Mouse (Mus musculus): ENCODE results near the gene Acot10. TPM values are rescaled to one million over a fixed set of nuclear protein-coding genes. Genes with fewer than 3 reads are reported as not detected.
"Not testable (repeated sequence)": the region's sequence is repeated elsewhere in the genome, so short reads cannot be mapped to it uniquely, and the experiment has no call there.

Gene Acot10
- 0.16 and 0.21 TPM in 2 replicates for polyA plus RNA-seq (2015; fragmentation: Nextera tagmentation; extraction: Ambion mirVana)

- Histone ChIP-seq H3K9ac (no peak within 1 kb of the TSS), H3K36me3 (ENCODE audit: poor library complexity, severe bottlenecking) (no peaks in the 10 kb centered on the region), H3K27ac (no peak within 1 kb of the TSS), H3K4me2 (no peak within 1 kb of the TSS), H3K4me3 (no peak within 1 kb of the TSS), H3K9me3 (replicated peaks) (no peaks in the 10 kb centered on the region), H3K4me1 (no peaks in the 10 kb centered on the region), H3K27me3 (no peaks in the 10 kb centered on the region)
- no peak for ATAC-seq
- 90% methylated on average over 10 of the region's 10 CpGs for WGBS
These were observed at the start of gene Acot10 for GRCm38 (mm10) chr15:20666650-20667049. Acot10 (minus strand) TSS chr15:20666750.

GRCm38 (mm10) chr15:20711859-20712258 lies 45.3 kb upstream of the Acot10 start:
- no peak overlapping the region for H3K9ac ChIP-seq
- H3K4me3 ChIP-seq: no peak overlapping the region
- no peaks in the 10 kb centered on the region for H3K4me1 ChIP-seq
- 88% methylated on average over 4 of the region's 4 CpGs for WGBS
- H3K27ac ChIP-seq: no peak overlapping the region
- H3K36me3 ChIP-seq (ENCODE audit: poor library complexity, severe bottlenecking): no peaks in the 10 kb centered on the region
- no peaks in the 10 kb centered on the region for H3K27me3 ChIP-seq
- no peaks in the 10 kb centered on the region for H3K9me3 ChIP-seq (replicated peaks)
- H3K4me2 ChIP-seq: no peak overlapping the region
- ATAC-seq: no peak

GRCm38 (mm10) chr15:20696229-20696628 lies 29.7 kb upstream of the Acot10 start:
- H3K4me2 ChIP-seq: no peak overlapping the region
- no peak for ATAC-seq
- H3K4me3 ChIP-seq: no peak overlapping the region
- H3K27me3 ChIP-seq: no peaks in the 10 kb centered on the region
- H3K9me3 ChIP-seq (replicated peaks): no peaks in the 10 kb centered on the region
- WGBS: 89% methylated on average over 5 of the region's 5 CpGs
- H3K27ac ChIP-seq: no peak overlapping the region
- H3K4me1 ChIP-seq: no peaks in the 10 kb centered on the region
- H3K9ac ChIP-seq: no peak overlapping the region
- H3K36me3 ChIP-seq (ENCODE audit: poor library complexity, severe bottlenecking): no peaks in the 10 kb centered on the region

DNA sequence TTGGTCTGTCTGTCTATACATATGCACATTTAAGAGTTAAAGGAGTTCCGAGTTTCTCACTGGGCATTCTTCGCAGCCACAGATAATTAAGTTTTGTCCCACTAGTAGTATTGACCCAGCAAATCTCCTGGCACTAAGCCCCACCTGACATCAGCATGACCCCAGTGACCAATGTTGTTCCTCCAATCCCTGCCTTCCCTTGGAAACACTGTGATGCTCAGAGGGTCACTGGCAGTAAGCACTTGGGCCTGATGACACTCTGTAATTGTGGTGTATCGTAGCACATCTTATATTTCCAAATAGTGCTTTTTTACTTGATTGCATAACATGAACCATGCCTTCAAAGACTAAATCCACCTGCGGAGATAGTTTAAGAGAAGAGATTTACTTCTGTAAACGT lies 17.6 kb upstream of the Acot10 start:
- no peaks in the 10 kb centered on the region for H3K36me3 ChIP-seq (ENCODE audit: poor library complexity, severe bottlenecking)
- H3K4me2 ChIP-seq: no peak overlapping the region
- H3K4me3 ChIP-seq: no peak overlapping the region
- no peak for ATAC-seq
- no peaks in the 10 kb centered on the region for H3K27me3 ChIP-seq
- no peaks in the 10 kb centered on the region for H3K9me3 ChIP-seq (replicated peaks)
- H3K4me1 ChIP-seq: no peaks in the 10 kb centered on the region
- no peak overlapping the region for H3K27ac ChIP-seq
- 55% methylated on average over 5 of the region's 5 CpGs for WGBS
- H3K9ac ChIP-seq: no peak overlapping the region

- no peak for ATAC-seq
- no peak overlapping the region for H3K4me2 ChIP-seq
- no peak overlapping the region for H3K27ac ChIP-seq
- WGBS: 77% methylated on average over 2 of the region's 2 CpGs
- H3K27me3 ChIP-seq: no peaks in the 10 kb centered on the region
- H3K9me3 ChIP-seq (replicated peaks): no peaks in the 10 kb centered on the region
- no peaks in the 10 kb centered on the region for H3K4me1 ChIP-seq
- H3K9ac ChIP-seq: no peak overlapping the region
- no peak overlapping the region for H3K4me3 ChIP-seq
- no peaks in the 10 kb centered on the region for H3K36me3 ChIP-seq (ENCODE audit: poor library complexity, severe bottlenecking)
These were observed 16.2 kb upstream of the Acot10 start for GRCm38 (mm10) chr15:20682719-20683118.

DNA sequence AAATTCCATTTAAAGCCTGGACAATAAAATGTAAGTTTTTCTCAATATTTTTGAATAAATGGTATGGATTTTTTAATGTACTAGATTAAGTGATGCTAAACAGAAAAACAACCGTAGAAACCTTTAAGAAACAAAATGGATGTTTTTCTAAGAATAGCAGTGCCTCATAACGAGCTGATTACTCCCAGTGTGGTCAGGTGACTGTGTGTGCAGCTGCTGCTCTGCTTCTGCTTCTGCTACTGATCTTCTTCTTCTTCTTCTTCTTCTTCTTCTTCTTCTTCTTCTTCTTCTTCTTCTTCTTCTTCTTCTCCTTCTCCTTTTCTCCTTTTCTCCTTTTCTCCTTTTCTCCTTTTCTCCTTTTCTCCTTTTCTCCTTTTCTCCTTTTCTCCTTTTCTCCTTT lies 3.0 kb upstream of the Acot10 start:
- ATAC-seq; H3K27me3 ChIP-seq; H3K4me3 ChIP-seq; H3K9ac ChIP-seq; H3K27ac ChIP-seq; H3K36me3 ChIP-seq (ENCODE audit: poor library complexity, severe bottlenecking); H3K4me1 ChIP-seq; H3K4me2 ChIP-seq; H3K9me3 ChIP-seq (replicated peaks): not testable (repeated sequence)
- 54% methylated on average over 2 of the region's 2 CpGs for WGBS

DNA sequence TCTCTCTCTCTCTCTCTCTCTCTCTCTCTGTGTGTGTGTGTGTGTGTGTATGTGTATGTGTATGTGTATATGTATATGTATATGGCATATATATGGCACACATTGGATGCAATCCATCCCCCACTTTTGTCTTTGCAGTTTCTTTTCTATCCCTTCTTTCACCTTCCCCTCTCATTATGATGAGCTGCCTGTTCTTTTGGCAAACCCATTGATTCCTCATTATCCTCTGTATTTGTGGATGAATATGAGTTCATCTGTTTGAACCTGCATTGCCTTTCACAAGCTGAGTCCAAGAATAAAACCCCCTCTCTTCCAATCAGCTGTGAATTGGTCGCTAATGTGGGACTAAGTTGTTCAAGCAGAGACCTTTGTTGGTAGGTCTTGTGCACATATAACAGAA lies 1.4 kb upstream of the Acot10 start:
- Histone ChIP-seq H3K27ac (no peak overlapping the region), H3K27me3 (no peaks in the 10 kb centered on the region), H3K4me3 (no peak overlapping the region), H3K9ac (no peak overlapping the region), H3K4me1 (no peaks in the 10 kb centered on the region), H3K36me3 (ENCODE audit: poor library complexity, severe bottlenecking) (no peaks in the 10 kb centered on the region), H3K9me3 (replicated peaks) (no peaks in the 10 kb centered on the region), H3K4me2 (no peak overlapping the region)
- WGBS: 48% methylated on average over 1 of the region's 1 CpGs
- peak; percentile 16; the same call in 1 of the 2 replicates for ATAC-seq

DNA sequence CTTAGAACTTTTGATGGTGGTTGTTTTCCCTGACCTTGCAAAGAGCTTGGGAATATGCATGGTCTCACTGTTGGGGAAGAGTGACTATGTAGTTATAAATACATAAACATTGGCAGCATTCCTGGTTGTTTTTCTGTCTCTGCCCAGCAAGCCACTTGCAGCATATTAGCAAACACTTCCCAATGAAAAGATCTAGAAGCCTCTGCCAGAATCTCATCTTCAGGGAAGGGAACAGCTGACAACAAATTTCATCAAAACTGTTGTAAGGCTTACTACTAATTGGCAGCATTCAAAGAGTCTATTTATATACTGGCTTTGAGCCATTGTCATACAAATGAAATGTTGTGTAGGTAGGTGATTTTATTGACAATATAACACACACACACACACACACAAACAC lies 800 bp upstream of the Acot10 start:
- Histone ChIP-seq H3K4me3 (no peak overlapping the region), H3K27ac (no peak overlapping the region), H3K4me1 (no peaks in the 10 kb centered on the region), H3K9ac (no peak overlapping the region), H3K9me3 (replicated peaks) (no peaks in the 10 kb centered on the region), H3K4me2 (no peak overlapping the region), H3K36me3 (ENCODE audit: poor library complexity, severe bottlenecking) (no peaks in the 10 kb centered on the region), H3K27me3 (no peaks in the 10 kb centered on the region)
- peak; percentile 61 for ATAC-seq

- H3K9ac ChIP-seq: no peak overlapping the region
- ATAC-seq: no peak
- WGBS: 71% methylated on average over 2 of the region's 2 CpGs
These were observed 6.3 kb downstream of the Acot10 start for GRCm38 (mm10) chr15:20660221-20660620.

DNA sequence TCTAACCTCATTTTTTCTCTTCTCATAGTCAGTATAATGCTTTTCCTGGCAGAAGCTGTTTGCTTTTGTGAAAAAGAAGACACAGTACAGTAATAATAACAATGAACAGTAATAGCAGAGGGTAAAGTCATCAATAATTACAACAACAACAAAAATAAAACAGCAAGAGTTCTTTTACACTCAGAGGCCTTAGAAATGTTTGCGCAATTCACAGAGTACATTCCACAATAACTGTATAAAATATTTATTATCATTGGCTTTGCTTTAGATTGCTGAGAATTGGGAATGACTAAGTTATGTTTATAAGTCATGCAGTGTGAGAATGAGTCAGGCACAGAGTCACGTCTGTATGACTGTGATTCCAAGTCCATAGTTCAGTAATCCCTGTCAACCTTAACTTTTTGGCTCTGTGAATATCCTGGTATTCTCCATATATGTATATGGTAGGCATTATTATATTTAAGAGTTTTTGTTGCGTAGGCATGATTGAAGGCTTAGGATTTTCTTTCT lies 23.6 kb downstream of the Acot10 start:
- no peak for ATAC-seq
- Histone ChIP-seq H3K27ac (no peak overlapping the region), H3K4me1 (no peaks in the 10 kb centered on the region), H3K9ac (no peak overlapping the region), H3K4me2 (no peak overlapping the region), H3K27me3 (no peaks in the 10 kb centered on the region), H3K9me3 (replicated peaks) (no peaks in the 10 kb centered on the region), H3K36me3 (ENCODE audit: poor library complexity, severe bottlenecking) (no peaks in the 10 kb centered on the region), H3K4me3 (no peak overlapping the region)
- WGBS: 90% methylated on average over 3 of the region's 3 CpGs

More at GRCm38 (mm10) chr15:20660221-20660620, 6.3 kb downstream of the Acot10 start:
- Histone ChIP-seq H3K27ac (no peak overlapping the region), H3K36me3 (ENCODE audit: poor library complexity, severe bottlenecking) (no peaks in the 10 kb centered on the region), H3K4me2 (no peak overlapping the region), H3K4me1 (no peaks in the 10 kb centered on the region), H3K27me3 (no peaks in the 10 kb centered on the region), H3K9me3 (replicated peaks) (no peaks in the 10 kb centered on the region), H3K4me3 (no peak overlapping the region)

GRCm38 (mm10) chr15:20639155-20639554 lies 27.4 kb downstream of the Acot10 start:
- no peak overlapping the region for H3K4me3 ChIP-seq
- 76% methylated on average over 2 of the region's 2 CpGs for WGBS
- no peak overlapping the region for H3K4me2 ChIP-seq
- H3K27me3 ChIP-seq: no peaks in the 10 kb centered on the region
- no peak overlapping the region for H3K27ac ChIP-seq
- H3K36me3 ChIP-seq (ENCODE audit: poor library complexity, severe bottlenecking): no peaks in the 10 kb centered on the region
- H3K4me1 ChIP-seq: no peaks in the 10 kb centered on the region
- no peak overlapping the region for H3K9ac ChIP-seq
- no peaks in the 10 kb centered on the region for H3K9me3 ChIP-seq (replicated peaks)
- no peak for ATAC-seq

GRCm38 (mm10) chr15:20634593-20634992 lies 32.0 kb downstream of the Acot10 start:
- Histone ChIP-seq H3K4me2 (no peak overlapping the region), H3K27ac (no peak overlapping the region), H3K27me3 (no peaks in the 10 kb centered on the region), H3K9me3 (replicated peaks) (no peaks in the 10 kb centered on the region), H3K4me3 (no peak overlapping the region), H3K36me3 (ENCODE audit: poor library complexity, severe bottlenecking) (no peaks in the 10 kb centered on the region), H3K9ac (no peak overlapping the region), H3K4me1 (no peaks in the 10 kb centered on the region)
- ATAC-seq: no peak
- WGBS: 71% methylated on average over 2 of the region's 2 CpGs
